Mouse (Mus musculus) B cell, adult (primary cell): ENCODE results near the gene Trf. TPM values are rescaled to one million over a fixed set of nuclear protein-coding genes. Genes with fewer than 3 reads are reported as not detected.

Experiments
- total RNA-seq: library from RNA; stranded (reverse); gene quantifications from 4 replicates; pipeline ENCODE4 v1.2.4, GENCODE M21; 2023; ENCODE audit not compliant: inconsistent age

Gene Trf
- 7.1 to 23.5 TPM (median 12.5 TPM) in 4 replicates for total RNA-seq

DNA sequence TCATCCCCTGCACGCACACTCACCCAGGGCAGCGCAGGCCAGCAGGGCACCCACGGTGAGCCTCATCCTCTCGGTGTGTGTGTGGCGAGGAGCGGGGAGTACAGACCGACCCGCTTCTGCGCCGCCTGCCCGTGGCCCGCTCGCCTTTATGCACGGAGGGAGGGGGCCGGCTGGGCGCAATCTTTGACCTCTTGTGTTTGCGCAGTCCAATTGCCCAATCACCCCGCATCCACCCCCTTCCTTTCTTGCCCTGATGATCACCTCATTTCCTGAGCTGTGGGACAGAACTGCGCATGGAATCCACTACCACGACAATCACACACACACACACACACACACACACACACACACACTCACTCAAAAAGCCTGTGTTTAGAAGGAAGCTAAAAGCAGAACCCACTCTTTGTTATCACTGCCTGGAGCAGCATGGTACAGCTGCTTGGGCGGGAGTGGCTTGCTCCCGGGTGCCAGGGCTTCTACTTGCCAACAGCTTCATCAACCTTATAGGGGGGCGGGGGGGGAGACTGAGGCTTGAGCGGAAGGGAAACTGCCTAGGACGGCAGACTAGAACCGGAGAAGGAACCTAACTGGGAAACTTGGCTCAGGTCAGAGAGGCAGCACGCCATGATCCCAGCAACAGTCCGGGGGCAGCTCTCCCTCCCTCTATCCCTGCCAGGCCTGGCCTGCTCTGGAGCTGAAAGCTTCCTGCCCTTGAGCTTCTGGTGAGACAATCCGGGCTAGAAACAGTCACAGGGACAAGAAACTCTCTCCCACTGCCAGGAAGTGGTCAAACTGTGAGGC, at the start of gene Trf, which contains the start of gene Gm20425:
Gene Trf, minus strand, starts transcription at position 294 of the 801 bp plus-strand sequence.
Gene Gm20425, minus strand, starts transcription at position 157 of the 801 bp plus-strand sequence.

DNA sequence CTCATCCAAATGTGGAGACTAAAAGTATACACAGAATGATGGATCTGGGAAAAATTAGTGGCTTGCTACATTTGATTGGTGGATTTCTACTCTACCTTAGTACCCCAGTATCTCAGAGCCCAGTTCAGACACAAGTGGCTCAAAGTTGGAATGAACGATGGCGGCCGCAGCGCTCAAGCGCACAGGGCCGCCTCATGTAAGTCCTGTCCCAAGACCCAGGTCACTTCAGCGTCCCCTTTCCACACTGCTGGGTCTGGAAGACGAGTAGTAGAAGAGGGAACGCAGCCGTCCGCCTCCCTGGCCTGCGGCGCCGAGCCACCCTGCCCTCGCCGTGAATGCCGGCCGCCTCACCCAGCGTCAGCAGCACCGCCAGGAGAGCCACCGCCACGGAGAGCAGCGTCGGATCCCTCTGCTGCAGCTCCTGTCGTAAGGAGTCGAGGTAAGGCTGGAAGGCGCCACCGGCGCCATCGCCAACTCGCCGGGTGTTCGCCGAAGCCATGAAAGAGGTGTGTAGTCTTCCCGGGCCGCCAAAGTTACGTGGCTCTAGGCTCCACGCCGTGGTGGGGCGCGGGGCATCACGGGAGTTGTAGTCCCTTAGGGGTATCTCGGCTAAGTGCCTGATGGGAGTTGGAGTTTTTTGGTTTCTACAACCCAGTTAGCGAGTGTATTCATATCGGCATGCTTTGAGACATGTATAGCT, 28.5 kb downstream of the Trf start, which contains the start of gene Srprb:
Gene Srprb, minus strand, starts transcription at position 577 of the 700 bp plus-strand sequence.

Other genes with a start within 250 kb of the Trf start
- 0.06 TPM in 1 of 4 replicates, not detected in the others for gene Slco2a1, start 241.7 kb downstream of the Trf start, total RNA-seq
- gene Rab6b, start 118.7 kb downstream of the Trf start, total RNA-seq, result 0.30 to 1.0 TPM (median 0.89 TPM) in 4 replicates
- 18.0 to 19.1 TPM (median 18.8 TPM) in 4 replicates for gene Srprb, start 28.3 kb downstream of the Trf start, total RNA-seq
- 0.93 to 4.8 TPM in 2 of 4 replicates, not detected in the others for gene Gm20425, start 137 bp downstream of the Trf start, total RNA-seq
- gene 1300017J02Rik, start 74.6 kb upstream of the Trf start, total RNA-seq, result 1.8 TPM in 1 of 4 replicates, not detected in the others
- gene Topbp1, start 74.8 kb upstream of the Trf start, total RNA-seq, result 80.0 to 91.7 TPM (median 85.8 TPM) in 4 replicates
- 175 to 191 TPM (median 179 TPM) in 4 replicates for gene Cdv3, start 135.4 kb upstream of the Trf start, total RNA-seq
- gene Bfsp2, start 250.0 kb upstream of the Trf start, total RNA-seq, result 30.5 to 41.7 TPM (median 36.1 TPM) in 4 replicates